Mouse (Mus musculus): ENCODE results near the gene Mt4. TPM values are rescaled to one million over a fixed set of nuclear protein-coding genes. Genes with fewer than 3 reads are reported as not detected.
A peak's percentile ranks its signal among the peaks of the same experiment; 100 is the strongest.
"Not testable (repeated sequence)": the region's sequence is repeated elsewhere in the genome, so short reads cannot be mapped to it uniquely, and the experiment has no call there.

Mt4 gene
- polyA plus RNA-seq, 1 experiment = not detected

GRCm38 (mm10) chr8:94140266-94140795 lies 3.3 kb downstream of the Mt4 start:
- H3K4me1 ChIP-seq (ENCODE audit: control insufficient read depth, insufficient read depth, low read length) = no peaks in the 10 kb centered on the region
- no peak for TF ChIP-seq POLR2A (IDR thresholded peaks at IDR 0.05; ENCODE audit: borderline replicate concordance, insufficient read depth, low read length)
- TF ChIP-seq CTCF (IDR thresholded peaks at IDR 0.05; ENCODE audit: borderline replicate concordance, insufficient read depth, low read depth, low read length) = no peak
- H3K27me3 ChIP-seq (ENCODE audit: control insufficient read depth, insufficient read depth, low read length) = no peaks in the 10 kb centered on the region
- DNase-seq = no peak
- H3K4me3 ChIP-seq (replicated peaks; ENCODE audit: insufficient read depth, low read depth, low read length) = no peak overlapping the region
- 55% methylated on average over 4 of the region's 4 CpGs for WGBS
- H3K27ac ChIP-seq (ENCODE audit: insufficient read depth, low read length) = no peak overlapping the region

- no peak for DNase-seq
- Histone ChIP-seq H3K4me1 (ENCODE audit: control insufficient read depth, insufficient read depth, low read length) (no peaks in the 10 kb centered on the region), H3K27me3 (ENCODE audit: control insufficient read depth, insufficient read depth, low read length) (no peaks in the 10 kb centered on the region), H3K4me3 (replicated peaks; ENCODE audit: insufficient read depth, low read depth, low read length) (no peak overlapping the region), H3K27ac (ENCODE audit: insufficient read depth, low read length) (no peak overlapping the region)
- WGBS = 31% methylated on average over 5 of the region's 5 CpGs
- TF ChIP-seq POLR2A (IDR thresholded peaks at IDR 0.05; ENCODE audit: borderline replicate concordance, insufficient read depth, low read length) (no peak), CTCF (IDR thresholded peaks at IDR 0.05; ENCODE audit: borderline replicate concordance, insufficient read depth, low read depth, low read length) (no peak)
These were observed 11.2 kb downstream of the Mt4 start for GRCm38 (mm10) chr8:94148236-94148635.

GRCm38 (mm10) chr8:94150925-94151324 lies 13.9 kb downstream of the Mt4 start:
- 86% methylated on average over 5 of the region's 5 CpGs for WGBS

DNA sequence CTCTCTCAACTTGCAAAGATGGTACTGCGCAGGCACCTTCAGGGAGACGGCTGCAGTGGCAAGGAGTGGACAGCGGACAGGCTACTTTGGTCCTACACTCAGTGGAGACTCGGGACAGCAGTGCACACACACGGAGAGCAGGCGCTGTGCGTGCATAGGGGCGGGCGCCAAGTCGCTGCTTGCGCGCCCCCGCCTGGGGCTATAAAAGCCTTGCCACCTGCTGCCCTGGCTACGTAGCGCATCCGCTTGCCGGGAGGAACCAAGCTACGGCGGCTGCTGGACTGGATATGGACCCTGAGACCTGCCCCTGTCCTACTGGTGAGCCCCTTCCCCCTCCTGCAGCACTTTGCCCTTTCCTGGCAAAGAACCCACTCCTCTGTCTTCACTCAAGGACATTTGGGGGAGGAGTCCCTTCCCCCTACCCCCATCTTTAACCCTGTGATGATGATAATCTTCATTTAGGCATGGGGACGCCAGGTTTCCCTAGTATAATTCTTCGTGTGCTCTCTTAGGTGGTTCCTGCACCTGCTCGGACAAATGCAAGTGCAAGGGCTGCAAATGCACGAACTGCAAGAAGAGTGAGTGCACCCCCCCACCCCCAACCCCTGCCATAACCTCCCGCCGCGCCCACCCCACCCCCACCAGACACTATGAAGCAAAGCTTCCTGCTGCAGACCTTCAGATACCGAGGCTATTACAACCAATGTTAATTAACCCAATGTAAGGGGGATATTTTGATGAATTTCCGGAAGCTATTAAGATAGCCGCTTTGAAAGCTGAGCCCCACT lies 15.7 kb downstream of the Mt4 start, which contains the start of gene Mt3:
Gene Mt3, plus strand, starts transcription at position 95 of the 788 bp plus-strand sequence.
- WGBS = 1% methylated on average over 29 of the region's 29 CpGs
- no peak for TF ChIP-seq CTCF (IDR thresholded peaks at IDR 0.05; ENCODE audit: borderline replicate concordance, insufficient read depth, low read depth, low read length)
- peak; percentile 94 for TF ChIP-seq POLR2A (IDR thresholded peaks at IDR 0.05; ENCODE audit: borderline replicate concordance, insufficient read depth, low read length)
- H3K27me3 ChIP-seq (ENCODE audit: control insufficient read depth, insufficient read depth, low read length) = no peaks in the 10 kb centered on the region

More at GRCm38 (mm10) chr8:94150925-94151324, 13.9 kb downstream of the Mt4 start:
- Histone ChIP-seq H3K27me3 (ENCODE audit: control insufficient read depth, insufficient read depth, low read length) (no peaks in the 10 kb centered on the region), H3K4me3 (replicated peaks; ENCODE audit: insufficient read depth, low read depth, low read length) (no peak overlapping the region), H3K27ac (ENCODE audit: insufficient read depth, low read length) (no peak overlapping the region), H3K4me1 (ENCODE audit: control insufficient read depth, insufficient read depth, low read length) (peaks cover 2% of the 10 kb centered on the region; the same call in 1 of the 2 replicates)
- DNase-seq = no peak
- no peak for TF ChIP-seq POLR2A (IDR thresholded peaks at IDR 0.05; ENCODE audit: borderline replicate concordance, insufficient read depth, low read length)
- no peak for TF ChIP-seq CTCF (IDR thresholded peaks at IDR 0.05; ENCODE audit: borderline replicate concordance, insufficient read depth, low read depth, low read length)

GRCm38 (mm10) chr8:94153451-94153850 lies 16.5 kb downstream of the Mt4 start:
- no peaks in the 10 kb centered on the region for H3K27me3 ChIP-seq (ENCODE audit: control insufficient read depth, insufficient read depth, low read length)
- 5% methylated on average over 7 of the region's 7 CpGs for WGBS
- TF ChIP-seq CTCF (IDR thresholded peaks at IDR 0.05; ENCODE audit: borderline replicate concordance, insufficient read depth, low read depth, low read length) (no peak), POLR2A (IDR thresholded peaks at IDR 0.05; ENCODE audit: borderline replicate concordance, insufficient read depth, low read length) (no peak)

More for the DNA sequence above, 15.7 kb downstream of the Mt4 start, which contains the start of gene Mt3:
- Histone ChIP-seq H3K27ac (ENCODE audit: insufficient read depth, low read length) (peak within 1 kb of the TSS; percentile 91), H3K4me1 (ENCODE audit: control insufficient read depth, insufficient read depth, low read length) (peaks cover 2% of the 10 kb centered on the region; the same call in 1 of the 2 replicates), H3K4me3 (replicated peaks; ENCODE audit: insufficient read depth, low read depth, low read length) (peak within 1 kb of the TSS; percentile 87)
- DNase-seq = peak; percentile 91

GRCm38 (mm10) chr8:94154537-94154936 lies 17.5 kb downstream of the Mt4 start:
- H3K27ac ChIP-seq (ENCODE audit: insufficient read depth, low read length) = 0 out of 2 replicates have a peak overlapping the region, but pooled peaks have one; percentile 74
- H3K4me1 ChIP-seq (ENCODE audit: control insufficient read depth, insufficient read depth, low read length) = peaks cover 2% of the 10 kb centered on the region; the same call in 1 of the 2 replicates
- 74% methylated on average over 6 of the region's 6 CpGs for WGBS
- no peak overlapping the region for H3K4me3 ChIP-seq (replicated peaks; ENCODE audit: insufficient read depth, low read depth, low read length)
- no peak for TF ChIP-seq POLR2A (IDR thresholded peaks at IDR 0.05; ENCODE audit: borderline replicate concordance, insufficient read depth, low read length)
- no peak for TF ChIP-seq CTCF (IDR thresholded peaks at IDR 0.05; ENCODE audit: borderline replicate concordance, insufficient read depth, low read depth, low read length)
- H3K27me3 ChIP-seq (ENCODE audit: control insufficient read depth, insufficient read depth, low read length) = no peaks in the 10 kb centered on the region
- peak in 1 of 2 experiments; percentile 41 for DNase-seq

More at GRCm38 (mm10) chr8:94153451-94153850, 16.5 kb downstream of the Mt4 start:
- Histone ChIP-seq H3K27ac (ENCODE audit: insufficient read depth, low read length) (peak overlapping the region; percentile 91), H3K4me3 (replicated peaks; ENCODE audit: insufficient read depth, low read depth, low read length) (peak overlapping the region; percentile 87), H3K4me1 (ENCODE audit: control insufficient read depth, insufficient read depth, low read length) (peaks cover 2% of the 10 kb centered on the region; the same call in 1 of the 2 replicates)
- peak; percentile 56 to 65 for DNase-seq

GRCm38 (mm10) chr8:94156092-94156491 lies 19.1 kb downstream of the Mt4 start:
- 73% methylated on average over 4 of the region's 4 CpGs for WGBS
- no peak overlapping the region for H3K27ac ChIP-seq (ENCODE audit: insufficient read depth, low read length)

GRCm38 (mm10) chr8:94165772-94166171 lies 28.8 kb downstream of the Mt4 start:
- 74% methylated on average over 8 of the region's 8 CpGs for WGBS
- H3K4me3 ChIP-seq (replicated peaks; ENCODE audit: insufficient read depth, low read depth, low read length); H3K4me1 ChIP-seq (ENCODE audit: control insufficient read depth, insufficient read depth, low read length); H3K27ac ChIP-seq (ENCODE audit: insufficient read depth, low read length); DNase-seq; H3K27me3 ChIP-seq (ENCODE audit: control insufficient read depth, insufficient read depth, low read length): not testable (repeated sequence)

More at GRCm38 (mm10) chr8:94156092-94156491, 19.1 kb downstream of the Mt4 start:
- Histone ChIP-seq H3K4me1 (ENCODE audit: control insufficient read depth, insufficient read depth, low read length) (peaks cover 2% of the 10 kb centered on the region; the same call in 1 of the 2 replicates), H3K4me3 (replicated peaks; ENCODE audit: insufficient read depth, low read depth, low read length) (no peak overlapping the region), H3K27me3 (ENCODE audit: control insufficient read depth, insufficient read depth, low read length) (no peaks in the 10 kb centered on the region)
- no peak for DNase-seq
- TF ChIP-seq CTCF (IDR thresholded peaks at IDR 0.05; ENCODE audit: borderline replicate concordance, insufficient read depth, low read depth, low read length) (no peak), POLR2A (IDR thresholded peaks at IDR 0.05; ENCODE audit: borderline replicate concordance, insufficient read depth, low read length) (no peak)
